In genomic region chr16:92507573-92507972, GRCm38 (mm10) we compare ENCODE assay signal across 15 mouse cellular contexts.
"Had no signal": no experiment of that assay in that cellular context is flagged by ENCODE, and none has a peak within 500 bp of the region (broad histone marks: within the 10 kb centered on the region; RNA-seq: fewer than 3 reads in every experiment).

No protein-coding gene starts in this region.

- H3K4me2 ChIP-seq: neural tube, embryonic 15.5 days; stomach, embryonic 15.5 days had no signal

- DNase-seq: retina, postnatal 1 day; right cerebral cortex, adult 18-20 months; right cerebral cortex, postnatal 14 days; right cerebral cortex, postnatal 25 days; right cerebral cortex, postnatal 4 days; spleen, adult 18-20 months; thymus, adult 18-20 months; thymus, adult 2 months; thymus, postnatal 14 days; thymus, postnatal 25 days; thymus, postnatal 36 days; thymus, postnatal 4 days had no signal

- H3K4me3 ChIP-seq: neural tube, embryonic 15.5 days; stomach, embryonic 15.5 days had no signal

- H3K27ac ChIP-seq: neural tube, embryonic 15.5 days; stomach, embryonic 15.5 days; stomach, postnatal 0 days had no signal

- H3K4me1 ChIP-seq: neural tube, embryonic 15.5 days; stomach, embryonic 15.5 days had no signal

- H3K36me3 ChIP-seq: neural tube, embryonic 15.5 days; stomach, embryonic 15.5 days had no signal

- H3K9me3 ChIP-seq: neural tube, embryonic 15.5 days; stomach, embryonic 15.5 days had no signal

- H3K27me3 ChIP-seq: neural tube, embryonic 15.5 days; stomach, embryonic 15.5 days had no signal

- H3K9ac ChIP-seq: neural tube, embryonic 15.5 days; stomach, embryonic 15.5 days had no signal
